ENCODE assay signal across 8 mouse cellular contexts in the genomic region with DNA sequence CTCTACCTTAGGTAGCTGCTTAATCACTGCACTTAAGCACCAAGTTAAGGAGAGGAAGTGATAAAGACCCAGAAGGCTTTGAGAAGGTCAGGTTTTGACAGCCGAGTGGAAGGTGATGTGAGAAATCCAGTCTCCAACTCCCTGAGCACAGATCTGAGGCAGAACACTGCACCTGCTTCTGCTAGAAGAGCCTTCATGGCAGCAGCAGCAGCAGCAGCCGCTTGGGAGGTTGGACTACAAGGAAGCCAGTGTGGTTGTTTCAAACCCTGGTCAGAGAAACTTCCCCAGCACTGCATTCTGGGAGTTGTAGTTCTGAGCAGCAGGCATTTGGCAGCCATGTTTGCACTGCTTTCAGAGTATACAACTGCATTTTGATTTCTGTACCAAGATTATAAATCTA.
DNase-seq lines count a peak whose midpoint lies in the region; ATAC-seq and TF ChIP-seq lines count a peak whose summit lies in the region.

No protein-coding gene starts in this region.

- peak; percentile 73 for ATAC-seq in embryonic facial prominence, embryonic 14.5 days (ENCODE audit: low read depth)
- peak; percentile 37; the same call in 1 of the 2 replicates for ATAC-seq in heart, postnatal 0 days (ENCODE audit: insufficient read depth, low read depth)
- ATAC-seq in neural tube, embryonic 14.5 days (ENCODE audit: low read depth), result peak; percentile 77

- TF ChIP-seq CTCF in heart, postnatal 0 days (IDR thresholded peaks at IDR 0.05; ENCODE audit: low read depth), result no peak
- TF ChIP-seq CTCF in lung, adult 2 months (IDR thresholded peaks at IDR 0.05; ENCODE audit: insufficient read depth, low read length), result no peak

- no peaks in the 10 kb centered on the region for H3K36me3 ChIP-seq in embryonic facial prominence, embryonic 14.5 days (ENCODE audit: control insufficient read depth, insufficient read depth, low read length)
- no peaks in the 10 kb centered on the region for H3K36me3 ChIP-seq in heart, postnatal 0 days (replicated peaks; ENCODE audit: control insufficient read depth, insufficient read depth, low read length)
- H3K36me3 ChIP-seq in neural tube, embryonic 14.5 days (ENCODE audit: control insufficient read depth, insufficient read depth, low read length), result no peaks in the 10 kb centered on the region

- peak; percentile 33; the same call in 1 of the 2 replicates for TF ChIP-seq POLR2A in lung, adult 2 months (IDR thresholded peaks at IDR 0.05; ENCODE audit: borderline replicate concordance, extremely low read depth, low read depth, low read length)

- peak overlapping the region; percentile 44 for H3K4me2 ChIP-seq in embryonic facial prominence, embryonic 14.5 days (ENCODE audit: low read depth, low read length)
- peak overlapping the region; percentile 52 for H3K4me2 ChIP-seq in heart, postnatal 0 days (ENCODE audit: low read depth, low read length)
- H3K4me2 ChIP-seq in neural tube, embryonic 14.5 days (ENCODE audit: low read depth, low read length), result peak overlapping the region; percentile 14; the same call in 1 of the 2 replicates

- H3K27ac ChIP-seq in embryonic facial prominence, embryonic 14.5 days (replicated peaks; ENCODE audit: low read depth, low read length), result no peak overlapping the region; the same call in 1 of the 2 replicates
- H3K27ac ChIP-seq in heart, postnatal 0 days (ENCODE audit: low read depth), result no peak overlapping the region
- H3K27ac ChIP-seq in neural tube, embryonic 14.5 days (ENCODE audit: low read depth, low read length), result peak overlapping the region; percentile 16; the same call in 1 of the 2 replicates

- DNase-seq in layer of hippocampus, adult 11-12 months (ENCODE audit: low spot score), result peak; percentile 83
- DNase-seq in layer of hippocampus, adult 9-10 months (ENCODE audit: low spot score), result no peak
- DNase-seq in embryonic facial prominence, embryonic 14.5 days (ENCODE audit: low spot score), result peak; percentile 90
- peak; percentile 33 for DNase-seq in heart, postnatal 0 days (ENCODE audit: low spot score)
- DNase-seq in layer of hippocampus, adult 18-20 months (ENCODE audit: low spot score in 2 of 2), result peak; percentile 73 to 88
- DNase-seq in lung, adult 2 months, result peak; percentile 48
- DNase-seq in thymus, postnatal 25 days, result peak; percentile 76

- no peaks in the 10 kb centered on the region for H3K9me3 ChIP-seq in embryonic facial prominence, embryonic 14.5 days (ENCODE audit: control insufficient read depth, low read length)
- no peaks in the 10 kb centered on the region for H3K9me3 ChIP-seq in heart, postnatal 0 days (replicated peaks; ENCODE audit: control insufficient read depth, low read length)
- no peaks in the 10 kb centered on the region for H3K9me3 ChIP-seq in neural tube, embryonic 14.5 days (ENCODE audit: control insufficient read depth, low read length)

- WGBS in embryonic facial prominence, embryonic 14.5 days, result 26% methylated on average over 2 of the region's 2 CpGs
- 17% methylated on average over 2 of the region's 2 CpGs for WGBS in heart, postnatal 0 days
- 19% methylated on average over 2 of the region's 2 CpGs for WGBS in lung, adult 2 months
- WGBS in neural tube, embryonic 14.5 days, result 26% methylated on average over 2 of the region's 2 CpGs

- H3K4me3 ChIP-seq in embryonic facial prominence, embryonic 14.5 days (ENCODE audit: low read depth, low read length), result peak overlapping the region; percentile 22
- peak overlapping the region; percentile 29 for H3K4me3 ChIP-seq in heart, postnatal 0 days (ENCODE audit: low read depth, low read length)
- H3K4me3 ChIP-seq in lung, adult 2 months (replicated peaks; ENCODE audit: extremely low read depth, low read depth, low read length), result peak overlapping the region; percentile 13
- no peak overlapping the region; the same call in 1 of the 2 replicates for H3K4me3 ChIP-seq in neural tube, embryonic 14.5 days (ENCODE audit: low read depth, low read length)

- H3K9ac ChIP-seq in embryonic facial prominence, embryonic 14.5 days (ENCODE audit: low read depth, low read length), result no peak overlapping the region
- H3K9ac ChIP-seq in heart, postnatal 0 days (replicated peaks; ENCODE audit: low read depth, low read length), result no peak overlapping the region
- H3K9ac ChIP-seq in neural tube, embryonic 14.5 days (replicated peaks; ENCODE audit: low read depth, low read length), result no peak overlapping the region

- no peak for TF ChIP-seq EP300 in heart, postnatal 0 days (IDR thresholded peaks at IDR 0.05; ENCODE audit: low read depth)

- peaks cover 3% of the 10 kb centered on the region; the same call in 1 of the 2 replicates for H3K4me1 ChIP-seq in embryonic facial prominence, embryonic 14.5 days (ENCODE audit: control insufficient read depth, insufficient read depth, low read length)
- peaks cover 4% of the 10 kb centered on the region; the same call in 1 of the 2 replicates for H3K4me1 ChIP-seq in heart, postnatal 0 days (ENCODE audit: control insufficient read depth, insufficient read depth)
- no peaks in the 10 kb centered on the region for H3K4me1 ChIP-seq in lung, adult 2 months (ENCODE audit: control insufficient read depth, insufficient read depth, low read length)
- peaks cover 6% of the 10 kb centered on the region for H3K4me1 ChIP-seq in neural tube, embryonic 14.5 days (ENCODE audit: control insufficient read depth, insufficient read depth, low read length)

- no peaks in the 10 kb centered on the region for H3K27me3 ChIP-seq in embryonic facial prominence, embryonic 14.5 days (replicated peaks; ENCODE audit: control insufficient read depth, insufficient read depth, low read length)
- H3K27me3 ChIP-seq in heart, postnatal 0 days (ENCODE audit: control insufficient read depth, insufficient read depth, low read length), result no peaks in the 10 kb centered on the region
- H3K27me3 ChIP-seq in neural tube, embryonic 14.5 days (ENCODE audit: control insufficient read depth, insufficient read depth, low read length), result no peaks in the 10 kb centered on the region
